Mouse (Mus musculus): ENCODE data around the gene Avil.
A peak's percentile ranks its signal among the peaks of the same experiment; 100 is the strongest.

Gene Avil

GRCm38 (mm10) chr10:126981746-126982145 is 18.8 kb upstream of the Avil start:
- DNase-seq (ENCODE audit: low spot score), result no peak

- no peak for DNase-seq (ENCODE audit: low spot score)
Measured at GRCm38 (mm10) chr10:126983193-126983725, 17.2 kb upstream of the Avil start.

- DNase-seq (ENCODE audit: low spot score), result no peak
Measured at GRCm38 (mm10) chr10:126984189-126985004, 16.1 kb upstream of the Avil start.

- DNase-seq (ENCODE audit: low spot score), result no peak
Measured at GRCm38 (mm10) chr10:126985127-126985526, 15.4 kb upstream of the Avil start.

GRCm38 (mm10) chr10:126985579-126985978 is 14.9 kb upstream of the Avil start:
- DNase-seq (ENCODE audit: low spot score), result no peak

GRCm38 (mm10) chr10:126986541-126986961 is 14.0 kb upstream of the Avil start:
- no peak for DNase-seq (ENCODE audit: low spot score)

GRCm38 (mm10) chr10:126987183-126988118 is 13.1 kb upstream of the Avil start:
- no peak for DNase-seq (ENCODE audit: low spot score)

- DNase-seq (ENCODE audit: low spot score), result no peak
Measured at GRCm38 (mm10) chr10:126988513-126989165, 11.9 kb upstream of the Avil start.

- peak; percentile 92 for DNase-seq (ENCODE audit: low spot score)
Measured at GRCm38 (mm10) chr10:126990313-126991056, 10.0 kb upstream of the Avil start.

GRCm38 (mm10) chr10:126991676-126992075 is 8.8 kb upstream of the Avil start:
- DNase-seq (ENCODE audit: low spot score), result no peak

GRCm38 (mm10) chr10:126993621-126994020 is 6.9 kb upstream of the Avil start:
- no peak for DNase-seq (ENCODE audit: low spot score)

- no peak for DNase-seq (ENCODE audit: low spot score)
Measured at GRCm38 (mm10) chr10:126997340-126998113, 3.0 kb upstream of the Avil start.

- no peak for DNase-seq (ENCODE audit: low spot score)
Measured at GRCm38 (mm10) chr10:127001297-127001696, 788 bp downstream of the Avil start.

- DNase-seq (ENCODE audit: low spot score), result no peak
Measured at GRCm38 (mm10) chr10:127002056-127002455, 1.5 kb downstream of the Avil start.

- DNase-seq (ENCODE audit: low spot score), result no peak
Measured at GRCm38 (mm10) chr10:127002765-127003164, 2.3 kb downstream of the Avil start.

GRCm38 (mm10) chr10:127003334-127003733 is 2.8 kb downstream of the Avil start:
- DNase-seq (ENCODE audit: low spot score), result no peak

GRCm38 (mm10) chr10:127003806-127004205 is 3.3 kb downstream of the Avil start:
- no peak for DNase-seq (ENCODE audit: low spot score)

- peak; percentile 17 for DNase-seq (ENCODE audit: low spot score)
Measured at GRCm38 (mm10) chr10:127016488-127016887, 16.0 kb downstream of the Avil start.

GRCm38 (mm10) chr10:127017071-127017470 is 16.6 kb downstream of the Avil start:
- no peak for DNase-seq (ENCODE audit: low spot score)

- no peak for DNase-seq (ENCODE audit: low spot score)
Measured at GRCm38 (mm10) chr10:127018422-127018821, 17.9 kb downstream of the Avil start.
